Mouse (Mus musculus): ENCODE measurements around the gene Hspa4l. TPM values are rescaled to one million over a fixed set of nuclear protein-coding genes. Genes with fewer than 3 reads are reported as not detected.

The Hspa4l gene
- total RNA-seq, 2 experiments from 2014 or later: 158 to 170 TPM

- no peak for DNase-seq (ENCODE audit: low spot score in 2 of 2)
Measured at GRCm38 (mm10) chr3:40809894-40810293, 65.6 kb downstream of the Hspa4l start.

- no peak for DNase-seq (ENCODE audit: low spot score in 2 of 2)
Measured at GRCm38 (mm10) chr3:40813275-40813674, 69.0 kb downstream of the Hspa4l start.

DNA sequence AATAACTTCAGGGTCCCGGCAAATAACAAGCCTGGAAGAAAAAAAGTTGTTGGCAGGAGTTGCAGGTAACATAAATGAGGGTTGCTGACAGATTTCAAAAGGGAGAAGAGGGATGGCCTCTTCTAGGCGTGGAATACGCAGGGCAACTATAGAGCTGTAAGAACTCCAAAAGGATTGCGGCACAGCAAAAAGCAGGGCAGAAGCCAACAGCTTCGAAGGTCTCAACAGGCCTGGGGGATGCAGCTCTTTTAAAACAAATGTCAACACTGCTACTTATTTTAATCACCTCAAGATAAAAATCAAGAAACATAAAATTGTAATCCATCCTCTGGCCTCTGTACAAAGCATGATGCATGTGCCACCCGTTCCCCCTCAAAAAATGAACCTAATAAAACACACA lies 101.2 kb downstream of the Hspa4l start:
- DNase-seq (ENCODE audit: low spot score in 2 of 2): peak in 1 of 2 experiments; percentile 16

Other genes with a start within 250 kb of the Hspa4l start
- 1 to 10 TPM; 7.0 to 8.8 TPM for gene Intu, start 213.2 kb upstream of the Hspa4l start, total RNA-seq (2021)
- gene Slc25a31, start 35.6 kb upstream of the Hspa4l start, total RNA-seq (2021): not detected
- 1 to 10 TPM; 2.4 to 3.8 TPM for gene Plk4, start 55.5 kb downstream of the Hspa4l start, total RNA-seq (2021)
- 10 to 100 TPM; 16.9 to 20.1 TPM for gene Mfsd8, start 102.4 kb downstream of the Hspa4l start, total RNA-seq (2021)
- gene Abhd18, start 102.5 kb downstream of the Hspa4l start, total RNA-seq (2021): 10 to 100 TPM; 10.2 to 12.4 TPM
- under 1 TPM in 1 of 2 experiments, not detected in 1; 0.25 TPM for gene 1700034I23Rik, start 158.0 kb downstream of the Hspa4l start, total RNA-seq (2021)
- 10 to 100 TPM; 14.2 to 15.2 TPM for gene Larp1b, start 205.3 kb downstream of the Hspa4l start, total RNA-seq (2021)